Mouse (Mus musculus): ENCODE results near the gene Ankrd13a. TPM values are rescaled to one million over a fixed set of nuclear protein-coding genes. Genes with fewer than 3 reads are reported as not detected.
"Not testable (repeated sequence)": the region's sequence is repeated elsewhere in the genome, so short reads cannot be mapped to it uniquely, and the experiment has no call there.

The Ankrd13a gene
- polyA plus RNA-seq, 1 experiment from 2014 or later = 50.1 TPM

GRCm38 (mm10) chr5:114824197-114824596 lies 49.7 kb downstream of the Ankrd13a start:
- Histone ChIP-seq H3K27ac (replicated peaks) (no peak overlapping the region), H3K4me1 (peaks cover 16% of the 10 kb centered on the region), H3K36me3 (peaks cover 27% of the 10 kb centered on the region), H3K4me3 (peak overlapping the region; percentile 90; the same call in 1 of the 2 replicates), H3K9me3 (replicated peaks) (peaks cover 11% of the 10 kb centered on the region; the same call in 1 of the 2 replicates), H3K27me3 (ENCODE audit: low read depth, poor library complexity, severe bottlenecking) (no peaks in the 10 kb centered on the region)
- WGBS = 19% methylated on average over 9 of the region's 9 CpGs
- peak; percentile 52 for DNase-seq (ENCODE audit: low spot score)

DNA sequence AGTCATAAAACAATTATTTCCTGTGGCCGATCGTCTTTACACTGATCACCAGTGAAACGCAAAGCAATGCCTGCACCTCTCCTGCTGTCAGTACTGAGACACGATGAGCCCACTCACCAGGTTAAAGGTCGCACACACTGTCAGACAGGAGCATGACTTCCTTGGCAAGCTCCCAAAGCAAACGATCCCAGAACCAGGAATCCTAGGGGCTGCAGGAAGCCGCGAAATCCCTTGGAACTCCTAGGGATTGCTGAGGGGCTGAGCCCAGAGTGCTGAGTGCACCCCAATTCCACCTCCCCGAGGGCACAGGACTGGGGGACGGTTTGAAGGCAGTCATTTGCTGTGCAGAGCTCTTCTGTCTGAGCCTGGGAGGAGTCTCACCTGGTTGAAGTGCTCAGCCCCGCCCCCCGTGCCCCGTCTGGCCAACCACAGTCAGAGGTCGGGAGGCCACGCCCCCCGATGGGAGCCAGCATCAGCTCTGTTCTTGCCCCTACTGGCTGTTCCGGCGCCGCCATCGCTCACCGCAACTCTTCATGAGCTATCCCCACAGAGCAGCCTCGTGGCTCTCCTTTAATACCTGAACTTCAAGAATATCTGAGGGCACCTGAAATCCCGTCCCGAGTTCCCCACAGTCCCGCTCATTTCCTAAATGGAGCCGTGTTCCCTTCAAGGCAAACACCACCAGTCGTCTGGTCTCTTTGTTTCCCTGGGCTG lies 51.7 kb downstream of the Ankrd13a start:
- Histone ChIP-seq H3K9me3 (replicated peaks) (peaks cover 11% of the 10 kb centered on the region; the same call in 1 of the 2 replicates), H3K27ac (replicated peaks) (peak overlapping the region; percentile 83)
- 12% methylated on average over 27 of the region's 27 CpGs for WGBS

DNA sequence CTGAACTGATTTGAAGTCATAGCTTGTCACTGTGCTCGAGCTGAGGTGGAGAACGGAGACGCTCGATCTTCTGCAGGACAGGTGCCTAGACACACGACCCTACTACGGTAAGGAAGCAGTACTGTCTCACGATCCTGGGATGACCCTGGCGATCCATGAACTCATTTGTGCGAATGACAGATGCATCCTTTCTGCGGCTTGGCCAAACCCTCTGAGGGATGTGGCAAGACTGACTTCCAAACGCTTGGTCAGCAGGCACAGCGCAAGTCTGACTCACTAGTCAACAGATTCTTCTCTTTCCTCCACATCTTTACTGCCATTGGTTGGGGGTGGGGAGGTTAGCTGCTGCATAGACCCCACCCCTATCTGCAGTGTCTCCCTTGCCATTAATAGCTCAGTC lies 53.0 kb downstream of the Ankrd13a start:
- no peak overlapping the region for H3K4me3 ChIP-seq
- no peak for DNase-seq (ENCODE audit: low spot score)
- no peak overlapping the region for H3K27ac ChIP-seq (replicated peaks)
- H3K9me3 ChIP-seq (replicated peaks) = no peaks in the 10 kb centered on the region
- H3K36me3 ChIP-seq = peaks cover under 1% of the 10 kb centered on the region
- no peaks in the 10 kb centered on the region for H3K27me3 ChIP-seq (ENCODE audit: low read depth, poor library complexity, severe bottlenecking)
- 93% methylated on average over 12 of the region's 12 CpGs for WGBS
- peaks cover 15% of the 10 kb centered on the region for H3K4me1 ChIP-seq

More for the DNA sequence above, 51.7 kb downstream of the Ankrd13a start:
- Histone ChIP-seq H3K36me3 (peaks cover 14% of the 10 kb centered on the region), H3K27me3 (ENCODE audit: low read depth, poor library complexity, severe bottlenecking) (no peaks in the 10 kb centered on the region), H3K4me3 (peak overlapping the region; percentile 54), H3K4me1 (peaks cover 16% of the 10 kb centered on the region)
- DNase-seq (ENCODE audit: low spot score) = peak; percentile 91

- DNase-seq (ENCODE audit: low spot score) = no peak
- no peaks in the 10 kb centered on the region for H3K9me3 ChIP-seq (replicated peaks)
- no peak overlapping the region for H3K4me3 ChIP-seq
- H3K27ac ChIP-seq (replicated peaks) = no peak overlapping the region
- WGBS = 74% methylated on average over 3 of the region's 3 CpGs
- peaks cover 9% of the 10 kb centered on the region for H3K4me1 ChIP-seq
- H3K27me3 ChIP-seq (ENCODE audit: low read depth, poor library complexity, severe bottlenecking) = no peaks in the 10 kb centered on the region
- no peaks in the 10 kb centered on the region for H3K36me3 ChIP-seq
Measured at GRCm38 (mm10) chr5:114829740-114830139, 55.3 kb downstream of the Ankrd13a start.

DNA sequence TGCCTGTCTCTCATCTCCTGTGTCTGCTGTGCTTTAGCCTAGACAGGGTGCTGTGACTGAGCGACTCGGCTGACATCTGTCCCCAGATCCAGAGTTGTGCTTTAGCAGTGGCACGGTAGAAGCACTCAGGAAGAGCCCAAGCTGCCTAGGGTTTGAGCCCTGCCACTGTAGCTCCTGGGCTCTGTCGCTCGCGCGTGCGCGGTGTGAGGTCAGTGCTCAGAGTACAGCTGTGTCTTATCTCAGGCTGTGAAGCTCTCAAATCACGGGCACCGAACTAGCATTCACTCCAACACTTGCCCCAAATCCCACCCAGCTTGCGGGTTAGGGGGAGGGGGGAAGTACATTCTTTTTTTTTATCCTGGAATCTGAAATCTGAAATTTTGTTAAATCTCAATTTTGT lies 62.4 kb downstream of the Ankrd13a start:
- no peak for DNase-seq (ENCODE audit: low spot score)
- no peak overlapping the region for H3K4me3 ChIP-seq
- WGBS = 70% methylated on average over 12 of the region's 12 CpGs

GRCm38 (mm10) chr5:114840481-114840880 lies 66.0 kb downstream of the Ankrd13a start:
- WGBS = 80% methylated on average over 5 of the region's 5 CpGs
- H3K4me3 ChIP-seq; H3K27me3 ChIP-seq (ENCODE audit: low read depth, poor library complexity, severe bottlenecking); H3K27ac ChIP-seq (replicated peaks); H3K9me3 ChIP-seq (replicated peaks); DNase-seq (ENCODE audit: low spot score); H3K4me1 ChIP-seq; H3K36me3 ChIP-seq: not testable (repeated sequence)

More for the DNA sequence above, 62.4 kb downstream of the Ankrd13a start:
- H3K27ac ChIP-seq (replicated peaks) = no peak overlapping the region
- H3K4me1 ChIP-seq = no peaks in the 10 kb centered on the region
- no peaks in the 10 kb centered on the region for H3K36me3 ChIP-seq
- H3K9me3 ChIP-seq (replicated peaks) = no peaks in the 10 kb centered on the region
- no peaks in the 10 kb centered on the region for H3K27me3 ChIP-seq (ENCODE audit: low read depth, poor library complexity, severe bottlenecking)

DNA sequence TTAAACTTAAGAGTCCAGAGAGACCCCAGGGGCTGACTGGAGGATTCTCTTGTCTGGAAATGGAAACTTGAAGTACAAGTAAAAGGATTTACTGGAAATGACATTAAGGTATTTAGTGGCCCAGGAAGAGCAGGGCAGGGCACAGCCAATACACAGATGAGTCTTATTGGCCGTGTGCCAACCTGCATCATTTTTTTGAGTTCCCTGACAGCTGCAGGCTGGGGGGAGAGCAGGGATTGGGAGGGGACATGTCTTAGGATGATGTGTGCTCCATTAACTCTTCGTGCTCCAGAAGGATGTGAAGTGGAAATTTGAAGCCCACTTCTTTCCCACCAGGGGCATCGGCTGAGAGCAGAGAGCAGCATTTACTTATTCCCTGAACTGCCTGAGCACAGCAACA lies 67.7 kb downstream of the Ankrd13a start:
- not testable (repeated sequence) for H3K27ac ChIP-seq (replicated peaks); H3K4me3 ChIP-seq; H3K9me3 ChIP-seq (replicated peaks); H3K36me3 ChIP-seq; DNase-seq (ENCODE audit: low spot score); H3K4me1 ChIP-seq; H3K27me3 ChIP-seq (ENCODE audit: low read depth, poor library complexity, severe bottlenecking)
- 59% methylated on average over 3 of the region's 3 CpGs for WGBS

GRCm38 (mm10) chr5:114842674-114843073 lies 68.2 kb downstream of the Ankrd13a start:
- Histone ChIP-seq H3K27ac (replicated peaks) (no peak overlapping the region), H3K9me3 (replicated peaks) (no peaks in the 10 kb centered on the region), H3K27me3 (ENCODE audit: low read depth, poor library complexity, severe bottlenecking) (0 out of 2 replicates have a peak, but pooled peaks cover 3% of the 10 kb centered on the region), H3K4me3 (no peak overlapping the region), H3K4me1 (peaks cover 9% of the 10 kb centered on the region; the same call in 1 of the 2 replicates), H3K36me3 (no peaks in the 10 kb centered on the region)
- DNase-seq (ENCODE audit: low spot score) = no peak
- 58% methylated on average over 5 of the region's 5 CpGs for WGBS

- not testable (repeated sequence) for H3K4me1 ChIP-seq; DNase-seq (ENCODE audit: low spot score); H3K4me3 ChIP-seq; H3K27ac ChIP-seq (replicated peaks); H3K27me3 ChIP-seq (ENCODE audit: low read depth, poor library complexity, severe bottlenecking); H3K9me3 ChIP-seq (replicated peaks); H3K36me3 ChIP-seq
- 81% methylated on average over 2 of the region's 2 CpGs for WGBS
Measured at GRCm38 (mm10) chr5:114844371-114844770, 69.9 kb downstream of the Ankrd13a start.

GRCm38 (mm10) chr5:114851565-114852236 lies 77.2 kb downstream of the Ankrd13a start:
- 87% methylated on average over 20 of the region's 20 CpGs for WGBS
- H3K4me1 ChIP-seq = no peaks in the 10 kb centered on the region
- H3K4me3 ChIP-seq = no peak overlapping the region
- no peak for DNase-seq (ENCODE audit: low spot score)
- no peaks in the 10 kb centered on the region for H3K36me3 ChIP-seq
- no peaks in the 10 kb centered on the region for H3K9me3 ChIP-seq (replicated peaks)
- H3K27ac ChIP-seq (replicated peaks) = no peak overlapping the region
- H3K27me3 ChIP-seq (ENCODE audit: low read depth, poor library complexity, severe bottlenecking) = no peaks in the 10 kb centered on the region

DNA sequence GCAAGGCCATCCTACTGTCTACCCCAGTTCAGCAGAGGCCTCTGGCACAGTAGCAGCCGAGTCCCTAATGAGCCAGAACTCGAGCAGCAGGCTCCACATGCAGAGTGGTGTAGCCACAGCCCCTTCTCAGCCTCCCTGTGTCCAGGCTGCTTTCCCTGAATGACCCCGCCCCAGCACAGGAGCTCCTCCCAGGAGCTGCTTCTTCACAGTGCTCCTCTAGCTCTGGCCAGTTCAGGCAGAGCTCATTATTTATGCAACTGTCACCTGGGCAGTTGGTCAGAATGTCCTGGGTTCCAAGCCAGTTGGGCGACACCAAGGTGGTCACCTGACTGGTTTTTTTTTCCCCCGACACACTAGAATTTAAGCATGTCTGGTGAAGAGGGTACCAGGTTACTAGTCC lies 78.9 kb downstream of the Ankrd13a start, which contains the start of gene 4930519G04Rik:
TSS of gene 4930519G04Rik (plus strand) at position 301 of the 400 bp plus-strand sequence.
- not testable (repeated sequence) for H3K4me1 ChIP-seq; H3K9me3 ChIP-seq (replicated peaks); H3K36me3 ChIP-seq; H3K27ac ChIP-seq (replicated peaks); DNase-seq (ENCODE audit: low spot score); H3K27me3 ChIP-seq (ENCODE audit: low read depth, poor library complexity, severe bottlenecking); H3K4me3 ChIP-seq
- 82% methylated on average over 3 of the region's 5 CpGs for WGBS
